Mouse (Mus musculus): ENCODE results near the gene Tesc.

- TF ChIP-seq POLR2A (IDR thresholded peaks at IDR 0.05; ENCODE audit: borderline replicate concordance, extremely low read depth, low read depth, low read length) (no peak), CTCF (IDR thresholded peaks at IDR 0.05; ENCODE audit: insufficient read depth, low read length) (no peak)
These were observed 33.8 kb downstream of the Tesc start for GRCm38 (mm10) chr5:118061391-118061790.

Measured in lung, adult 2 months (tissue).